Mouse (Mus musculus) natural killer cell, adult 2 months (primary cell): ENCODE results near the gene Gabrg3.

Source experiments
- DNase-seq, 2 experiments: peaks; one replicate each; pipeline ENCODE4 v3.0.0; 2022; ENCODE audit warnings: low spot score in 2 of 2

The Gabrg3 gene

GRCm38 (mm10) chr7:57071435-57072160 lies 315.4 kb downstream of the Gabrg3 start:
- DNase-seq = no peak

- DNase-seq = no peak
These were observed 321.6 kb downstream of the Gabrg3 start for GRCm38 (mm10) chr7:57065398-57065797.

DNA sequence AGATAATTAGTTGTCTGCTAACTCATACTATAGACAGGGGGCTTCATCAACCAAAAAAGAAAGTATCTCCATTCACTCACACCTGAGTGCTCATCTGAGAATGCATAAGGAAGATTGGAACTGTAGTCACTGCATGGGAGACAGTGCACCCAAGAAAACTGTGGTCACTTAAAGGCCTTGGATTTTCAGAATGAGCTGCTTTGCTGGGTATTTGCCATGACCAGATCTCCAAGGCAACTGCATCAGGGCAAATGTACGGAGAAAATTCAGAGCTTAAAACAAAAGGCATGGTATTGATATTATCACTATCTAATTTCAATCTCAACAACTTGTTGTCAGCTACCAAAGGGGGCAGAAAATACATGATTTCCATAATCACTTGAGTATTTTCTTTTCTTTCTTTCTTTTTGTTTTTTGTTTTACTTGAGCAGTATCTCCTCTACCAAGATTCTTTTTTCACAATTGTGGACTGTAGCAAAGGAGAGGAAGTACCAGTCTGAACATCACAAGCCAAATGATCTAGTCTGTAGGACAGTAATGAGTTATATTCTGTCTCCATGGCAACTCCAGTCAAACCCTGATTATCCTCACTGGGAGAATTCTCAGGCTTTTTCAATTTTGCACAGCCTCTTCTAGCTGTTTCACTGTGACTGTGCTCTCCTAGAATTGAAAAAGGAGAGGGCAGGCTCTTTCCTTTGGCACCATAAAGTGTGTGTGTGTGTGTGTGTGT lies 335.9 kb downstream of the Gabrg3 start:
- DNase-seq = no peak

GRCm38 (mm10) chr7:57037861-57038421 lies 349.0 kb downstream of the Gabrg3 start:
- DNase-seq = no peak

- no peak for DNase-seq
These were observed 386.3 kb downstream of the Gabrg3 start for GRCm38 (mm10) chr7:57000585-57001261.

- no peak for DNase-seq
These were observed 389.0 kb downstream of the Gabrg3 start for GRCm38 (mm10) chr7:56997713-56998624.

GRCm38 (mm10) chr7:56946398-56946797 lies 440.6 kb downstream of the Gabrg3 start:
- no peak for DNase-seq

- DNase-seq = no peak
These were observed 445.4 kb downstream of the Gabrg3 start for GRCm38 (mm10) chr7:56941606-56942005.

- DNase-seq = no peak
These were observed 449.0 kb downstream of the Gabrg3 start for GRCm38 (mm10) chr7:56938020-56938419.

DNA sequence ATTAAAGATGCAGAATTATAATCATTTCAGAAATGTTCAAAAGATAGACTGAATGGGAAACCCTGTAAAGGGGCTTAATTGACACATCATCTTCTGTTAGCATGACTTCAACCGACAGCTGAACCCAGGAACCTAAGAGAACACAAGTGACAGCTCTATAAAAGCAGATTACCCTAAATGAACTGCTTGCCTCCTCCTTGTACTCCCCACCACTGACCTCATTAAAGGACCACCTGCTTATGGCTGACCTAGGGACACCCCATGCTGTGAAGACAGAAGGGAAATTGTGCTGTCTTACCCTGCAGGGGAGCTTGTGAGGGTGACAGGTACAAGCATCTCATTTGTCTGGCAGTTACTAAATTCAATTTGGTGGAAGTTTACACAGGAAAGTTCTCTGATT lies 467.5 kb downstream of the Gabrg3 start:
- DNase-seq = no peak

DNA sequence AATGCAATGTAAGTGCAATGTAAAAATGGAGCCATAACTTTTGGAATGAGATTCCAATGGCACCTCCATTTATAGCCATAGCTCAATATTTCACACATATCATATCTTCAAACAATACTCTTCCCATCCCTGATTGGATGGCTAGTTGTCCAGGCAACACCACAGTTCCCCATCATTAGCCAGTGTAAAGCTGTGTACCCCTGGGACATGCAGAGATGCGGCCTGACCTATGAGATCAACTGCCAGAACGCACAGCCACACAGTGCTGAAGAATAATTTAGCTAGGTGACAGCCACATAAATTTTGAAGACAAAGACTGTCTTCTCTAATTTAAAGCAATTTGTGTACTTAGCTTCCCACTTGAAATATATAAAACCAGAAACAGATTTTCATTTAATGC lies 472.1 kb downstream of the Gabrg3 start:
- DNase-seq = no peak

DNA sequence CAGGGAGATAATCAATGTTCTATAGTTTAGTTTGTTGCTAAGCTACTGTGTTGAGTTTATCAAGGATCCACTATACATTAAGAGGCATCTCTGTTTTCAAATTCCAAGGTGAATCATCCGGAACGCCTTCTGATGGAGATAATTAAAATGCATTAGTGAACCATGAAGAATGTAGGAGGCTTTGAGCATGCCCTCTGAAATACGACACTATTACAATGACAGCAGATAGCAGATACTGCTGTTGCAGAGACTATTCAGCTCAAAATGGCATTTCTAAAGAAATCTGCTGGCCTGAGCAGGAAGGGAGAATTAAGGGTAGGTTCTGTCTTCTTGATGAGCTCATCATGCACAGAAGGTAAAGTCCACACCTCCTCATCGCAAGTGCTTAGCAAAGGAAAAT lies 487.2 kb downstream of the Gabrg3 start:
- no peak for DNase-seq

GRCm38 (mm10) chr7:56867314-56868075 lies 519.5 kb downstream of the Gabrg3 start:
- no peak for DNase-seq

- DNase-seq = no peak
These were observed 543.4 kb downstream of the Gabrg3 start for GRCm38 (mm10) chr7:56843565-56843964.

GRCm38 (mm10) chr7:56825446-56825845 lies 561.5 kb downstream of the Gabrg3 start:
- DNase-seq = no peak

GRCm38 (mm10) chr7:56801841-56802240 lies 585.1 kb downstream of the Gabrg3 start:
- no peak for DNase-seq

- no peak for DNase-seq
These were observed 607.9 kb downstream of the Gabrg3 start for GRCm38 (mm10) chr7:56779122-56779521.

- no peak for DNase-seq
These were observed 618.8 kb downstream of the Gabrg3 start for GRCm38 (mm10) chr7:56768216-56768615.

DNA sequence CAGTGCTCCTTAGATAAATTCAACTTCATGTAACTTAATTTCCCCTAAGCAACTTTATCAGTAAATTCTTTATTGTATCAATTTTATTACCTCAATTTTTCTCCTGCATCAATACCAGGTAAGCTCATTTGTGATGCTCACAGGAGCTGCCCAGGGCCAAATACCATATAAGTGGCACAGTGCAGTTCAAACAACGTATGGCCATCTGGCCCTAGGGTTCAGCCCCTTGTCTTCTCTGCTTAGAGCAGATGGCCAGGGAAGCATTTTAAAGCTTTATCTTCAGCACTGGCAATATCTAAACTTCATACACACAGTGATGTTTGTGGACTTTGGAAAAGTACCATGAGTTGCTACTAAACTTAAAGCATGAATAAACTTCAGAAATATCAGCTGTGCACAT lies 619.2 kb downstream of the Gabrg3 start:
- DNase-seq = no peak

- DNase-seq = no peak
These were observed 621.2 kb downstream of the Gabrg3 start for GRCm38 (mm10) chr7:56765612-56766445.
